Mouse (Mus musculus): ENCODE measurements at regions not wholly inside any gene's neighbourhood (a gene's known extent, or its start where the extent isn't known, plus 50 kb on each side); places are given as distances from the start of the nearest gene placed in this dataset.

- no peak for DNase-seq
Observed at GRCm38 (mm10) chr19:37754024-37754423, 56.4 kb downstream of the Cyp26a1 start.

- DNase-seq = peak; percentile 21
Observed at GRCm38 (mm10) chr19:37755372-37755771, 57.8 kb downstream of the Cyp26a1 start.

GRCm38 (mm10) chr19:37769376-37769775 is 71.8 kb downstream of the Cyp26a1 start:
- no peak for DNase-seq

- no peak for DNase-seq
Observed at GRCm38 (mm10) chr19:37771956-37772355, 74.4 kb downstream of the Cyp26a1 start.

GRCm38 (mm10) chr19:37774551-37774950 is 77.0 kb downstream of the Cyp26a1 start:
- no peak for DNase-seq

- DNase-seq = no peak
Observed at GRCm38 (mm10) chr19:37774966-37775365, 77.4 kb downstream of the Cyp26a1 start.

- no peak for DNase-seq
Observed at GRCm38 (mm10) chr19:37777961-37778360, 80.4 kb downstream of the Cyp26a1 start.

- DNase-seq = no peak
Observed at GRCm38 (mm10) chr19:37778568-37778967, 81.0 kb downstream of the Cyp26a1 start.

- DNase-seq = no peak
Observed at GRCm38 (mm10) chr19:37788540-37788939, 90.9 kb downstream of the Cyp26a1 start.

- no peak for DNase-seq
Observed at GRCm38 (mm10) chr19:37789576-37790180, 92.1 kb downstream of the Cyp26a1 start.

GRCm38 (mm10) chr19:37790281-37791073 is 92.9 kb downstream of the Cyp26a1 start:
- no peak for DNase-seq

- no peak for DNase-seq
Observed at GRCm38 (mm10) chr19:37793176-37793575, 95.6 kb downstream of the Cyp26a1 start.

GRCm38 (mm10) chr19:37795552-37796343 is 98.2 kb downstream of the Cyp26a1 start:
- DNase-seq = no peak

- no peak for DNase-seq
Observed at GRCm38 (mm10) chr19:37800161-37800660, 102.6 kb downstream of the Cyp26a1 start.

GRCm38 (mm10) chr19:37809666-37810065 is 112.1 kb downstream of the Cyp26a1 start:
- DNase-seq = no peak

GRCm38 (mm10) chr19:37814089-37815073 is 116.8 kb downstream of the Cyp26a1 start:
- no peak for DNase-seq

- DNase-seq = no peak
Observed at GRCm38 (mm10) chr19:37815627-37816026, 118.0 kb downstream of the Cyp26a1 start.

- no peak for DNase-seq
Observed at GRCm38 (mm10) chr19:37821243-37821642, 123.6 kb downstream of the Cyp26a1 start.

GRCm38 (mm10) chr19:37821671-37822190 is 124.1 kb downstream of the Cyp26a1 start:
- no peak for DNase-seq

- no peak for DNase-seq
Observed at GRCm38 (mm10) chr19:37824155-37824554, 126.6 kb downstream of the Cyp26a1 start.

- DNase-seq = no peak
Observed at GRCm38 (mm10) chr19:37831406-37831805, 133.8 kb downstream of the Cyp26a1 start.

- DNase-seq = no peak
Observed at GRCm38 (mm10) chr19:37836900-37837299, 139.3 kb downstream of the Cyp26a1 start.

All from thymus, postnatal 25 days (tissue).